Mouse (Mus musculus) liver, adult 2 months (tissue): ENCODE data around the gene Mast3. TPM values are rescaled to one million over a fixed set of nuclear protein-coding genes. Genes with fewer than 3 reads are reported as not detected.

Experiments used
- DNase-seq: peaks from one replicate; pipeline ENCODE4 v3.0.0-alpha.2; 2011; ENCODE audit warnings: low read depth, low spot score; ENCODE audit errors: extremely low read depth
- H3K27ac ChIP-seq: fragments of 200-500 bp; replicated peaks from 2 replicates; pipeline ENCODE4 v1.5.1; 2012; ENCODE audit warnings: low read depth, mild to moderate bottlenecking, control low read depth, inconsistent platforms, low read length; ENCODE audit not compliant: insufficient read depth
- H3K27me3 ChIP-seq: fragments of 200-500 bp; 2 replicates; pipeline ENCODE4 v1.6.1; 2012; ENCODE audit warnings: mild to moderate bottlenecking, moderate library complexity, low read length, inconsistent platforms; ENCODE audit not compliant: control insufficient read depth, insufficient read depth
- H3K36me3 ChIP-seq: fragments of 200-500 bp; 2 replicates; pipeline ENCODE4 v1.6.1; 2012; ENCODE audit warnings: low read length, inconsistent platforms; ENCODE audit not compliant: control insufficient read depth, insufficient read depth
- H3K4me1 ChIP-seq: fragments of 200-500 bp; 2 replicates; pipeline ENCODE4 v1.6.1; 2011; ENCODE audit warnings: low read length; ENCODE audit not compliant: control insufficient read depth, insufficient read depth
- H3K4me3 ChIP-seq: fragments of 200-500 bp; 2 replicates; pipeline ENCODE4 v1.5.1; 2011; ENCODE audit warnings: low read depth, mild to moderate bottlenecking, control low read depth, low read length, moderate library complexity; ENCODE audit not compliant: insufficient read depth
- H3K79me2 ChIP-seq: fragments of 200-500 bp; 2 replicates; pipeline ENCODE4 v1.6.1; 2012; ENCODE audit warnings: inconsistent platforms, mild to moderate bottlenecking, low read length, moderate library complexity; ENCODE audit not compliant: control insufficient read depth, insufficient read depth
- H3K9ac ChIP-seq: fragments of 200-500 bp; 2 replicates; pipeline ENCODE4 v1.6.1; 2012; ENCODE audit warnings: low read depth, mild to moderate bottlenecking, control low read depth, inconsistent platforms, low read length
- CTCF ChIP-seq: fragments of 200-500 bp; IDR thresholded peaks from 2 replicates; pipeline ENCODE4 v1.5.1; 2011; ENCODE audit warnings: low read depth, low read length, control low read depth
- POLR2A ChIP-seq: fragments of 200-500 bp; IDR thresholded peaks from 2 replicates; pipeline ENCODE4 v1.6.1; 2011; ENCODE audit warnings: low read length, control low read depth; ENCODE audit not compliant: insufficient read depth; ENCODE audit errors: extremely low read depth
- WGBS: fragments of 180-500 bp; shearing (Covaris S2); methylation state at CpG from one replicate; pipeline ENCODE4 v1.1.7; 2018; 5-methylcytosine and 5-hydroxymethylcytosine counted together
- polyA plus RNA-seq: library from polyadenylated mRNA; depleted of rRNA; stranded (reverse); fragments of >200 nt; gene quantifications from 2 replicates; pipeline ENCODE4 v1.2.3, GENCODE M21; 2012
- total RNA-seq: library from RNA; depleted of rRNA; stranded (reverse); fragments of >200 nt; gene quantifications from 2 replicates; pipeline ENCODE4 v1.2.3, GENCODE M21; 2014

Gene Mast3
- total and polyA plus RNA-seq, 2 experiments = 16.7 to 29.0 TPM

- Histone ChIP-seq H3K4me3 (peak overlapping the region; percentile 62), H3K27ac (peak overlapping the region; percentile 49), H3K9ac (peak overlapping the region; percentile 82), H3K36me3 (no peaks in the 10 kb centered on the region), H3K27me3 (no peaks in the 10 kb centered on the region), H3K79me2 (peaks cover 4% of the 10 kb centered on the region; the same call in 1 of the 2 replicates), H3K4me1 (peaks cover 12% of the 10 kb centered on the region)
- TF ChIP-seq CTCF (no peak), POLR2A (no peak)
- no peak for DNase-seq
- 11% methylated on average over 50 of the region's 50 CpGs for WGBS
These were observed 49.8 kb downstream of the Mast3 start for GRCm38 (mm10) chr8:70754871-70755660.

DNA sequence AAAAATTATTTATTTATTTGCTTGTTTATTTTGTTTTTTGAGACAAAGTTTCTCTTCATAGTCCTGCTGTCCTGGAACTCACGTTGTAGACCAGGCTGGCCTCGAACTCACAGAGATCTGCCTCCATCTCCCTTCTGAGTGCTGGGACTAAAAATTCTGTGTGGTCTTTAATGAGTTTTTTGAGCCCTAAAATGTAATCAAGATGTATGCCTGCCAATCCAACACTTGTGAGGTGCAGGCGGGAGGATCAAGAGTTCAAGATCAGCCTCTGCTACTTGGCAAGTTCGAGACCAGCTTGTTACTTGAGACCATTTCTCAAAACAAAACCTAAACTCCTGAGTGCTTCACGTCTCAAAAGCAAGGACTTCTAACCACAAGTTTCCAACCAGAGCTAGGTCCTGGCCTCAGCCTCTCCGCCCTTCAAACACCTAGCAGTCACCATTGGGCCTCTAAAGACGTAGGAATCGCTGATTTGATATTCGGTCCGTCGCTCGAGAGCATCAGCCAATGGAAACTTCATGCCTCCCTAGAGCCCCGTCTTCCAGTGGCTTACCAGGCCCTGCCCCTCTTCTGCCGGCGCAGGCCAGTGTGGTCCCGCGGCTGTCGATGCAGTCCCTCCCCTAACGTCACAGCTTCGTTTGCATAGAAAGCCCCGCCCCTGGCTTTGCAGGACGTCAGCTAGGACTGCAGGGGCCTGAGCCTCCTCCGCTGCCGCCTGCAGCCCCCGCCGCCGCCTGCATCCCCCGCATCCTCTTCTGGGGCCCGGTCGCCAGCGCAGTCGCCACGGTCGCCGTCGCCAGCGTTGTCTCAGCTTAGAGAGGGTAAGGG lies 50.6 kb downstream of the Mast3 start, which contains the start of gene Rab3a:
Gene Rab3a (plus strand): TSS at position 637 of the 828 bp plus-strand sequence.
- DNase-seq = peak; percentile 96
- H3K4me1 ChIP-seq = peaks cover 8% of the 10 kb centered on the region; the same call in 1 of the 2 replicates
- no peak for TF ChIP-seq CTCF
- peak; percentile 66; the same call in 1 of the 2 replicates for TF ChIP-seq POLR2A
- H3K4me3 ChIP-seq = peak within 1 kb of the TSS; percentile 62
- H3K27me3 ChIP-seq = no peaks in the 10 kb centered on the region
- WGBS = 8% methylated on average over 37 of the region's 37 CpGs
- peak within 1 kb of the TSS; percentile 78 for H3K27ac ChIP-seq
- peaks cover 4% of the 10 kb centered on the region; the same call in 1 of the 2 replicates for H3K79me2 ChIP-seq
- no peaks in the 10 kb centered on the region for H3K36me3 ChIP-seq
- H3K9ac ChIP-seq = peak within 1 kb of the TSS; percentile 82

DNA sequence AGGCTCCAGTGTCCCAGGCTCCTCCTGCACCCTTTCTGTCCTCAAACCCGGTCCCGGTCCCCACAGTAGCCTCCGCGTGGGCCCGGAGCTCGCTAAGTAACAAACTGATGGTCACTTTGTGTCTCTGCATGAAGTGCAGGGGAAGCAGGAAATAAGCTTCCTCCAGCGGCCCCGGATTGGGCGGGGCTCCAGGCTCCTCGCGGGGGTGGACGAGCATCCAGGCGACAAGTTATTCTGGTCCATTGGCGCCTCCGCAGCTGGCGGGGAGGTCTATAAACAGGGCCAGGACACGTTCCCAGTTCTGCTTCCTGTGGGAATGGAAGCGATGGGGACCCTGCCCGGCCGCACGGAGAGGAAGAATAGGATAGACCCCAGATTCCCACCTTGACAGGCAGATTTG lies 51.7 kb downstream of the Mast3 start:
- no peaks in the 10 kb centered on the region for H3K27me3 ChIP-seq
- TF ChIP-seq CTCF (no peak), POLR2A (peak; percentile 45; the same call in 1 of the 2 replicates)
- no peaks in the 10 kb centered on the region for H3K36me3 ChIP-seq
- H3K4me3 ChIP-seq = peak overlapping the region; percentile 18
- 47% methylated on average over 21 of the region's 21 CpGs for WGBS
- peaks cover 6% of the 10 kb centered on the region; the same call in 1 of the 2 replicates for H3K4me1 ChIP-seq
- H3K79me2 ChIP-seq = peaks cover 4% of the 10 kb centered on the region; the same call in 1 of the 2 replicates
- peak overlapping the region; percentile 50 for H3K9ac ChIP-seq
- peak overlapping the region; percentile 85 for H3K27ac ChIP-seq
- no peak for DNase-seq

DNA sequence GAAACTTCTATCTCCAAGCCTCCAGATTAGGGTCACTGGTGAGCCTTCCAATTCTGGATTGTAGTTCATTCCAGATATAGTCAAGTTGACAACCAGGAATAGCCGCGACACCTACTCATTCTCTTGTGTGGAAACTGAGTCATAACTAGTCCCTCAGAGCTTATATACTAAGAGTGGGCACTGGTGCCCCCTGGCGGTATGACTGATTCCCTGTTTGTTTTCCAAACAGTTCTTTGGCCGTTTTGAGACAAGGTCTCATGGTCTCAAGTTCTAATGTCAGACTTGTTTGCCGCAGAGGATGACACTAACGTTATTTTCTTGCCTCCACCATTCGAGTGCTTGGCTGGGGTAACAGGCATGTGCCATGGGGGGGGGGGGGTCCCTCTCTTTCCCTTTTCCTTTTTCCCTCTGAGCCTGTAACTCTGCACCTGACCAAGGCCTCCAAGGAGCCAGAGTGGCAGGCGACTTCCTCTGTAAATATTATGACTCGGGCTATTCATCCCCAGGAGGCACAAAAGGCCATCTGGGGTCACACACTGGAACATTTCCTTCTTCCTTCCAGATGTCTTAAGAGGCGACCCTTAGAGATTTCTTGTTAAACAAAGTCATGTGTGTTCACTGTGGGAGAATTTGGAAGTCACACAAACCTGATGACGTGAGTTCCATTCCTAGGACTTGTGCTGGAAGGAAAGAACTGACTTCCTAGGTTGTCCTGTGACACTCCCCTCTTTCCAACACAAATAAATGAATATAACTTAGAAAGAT lies 52.7 kb downstream of the Mast3 start:
- H3K9ac ChIP-seq = no peak overlapping the region; the same call in 1 of the 2 replicates
- TF ChIP-seq POLR2A (no peak), CTCF (peak; percentile 58)
- peak overlapping the region; percentile 85 for H3K27ac ChIP-seq
- peaks cover 4% of the 10 kb centered on the region; the same call in 1 of the 2 replicates for H3K79me2 ChIP-seq
- DNase-seq = peak; percentile 64
- no peaks in the 10 kb centered on the region for H3K27me3 ChIP-seq
- H3K4me3 ChIP-seq = no peak overlapping the region
- WGBS = 24% methylated on average over 11 of the region's 11 CpGs
- peaks cover 6% of the 10 kb centered on the region; the same call in 1 of the 2 replicates for H3K4me1 ChIP-seq
- no peaks in the 10 kb centered on the region for H3K36me3 ChIP-seq

DNA sequence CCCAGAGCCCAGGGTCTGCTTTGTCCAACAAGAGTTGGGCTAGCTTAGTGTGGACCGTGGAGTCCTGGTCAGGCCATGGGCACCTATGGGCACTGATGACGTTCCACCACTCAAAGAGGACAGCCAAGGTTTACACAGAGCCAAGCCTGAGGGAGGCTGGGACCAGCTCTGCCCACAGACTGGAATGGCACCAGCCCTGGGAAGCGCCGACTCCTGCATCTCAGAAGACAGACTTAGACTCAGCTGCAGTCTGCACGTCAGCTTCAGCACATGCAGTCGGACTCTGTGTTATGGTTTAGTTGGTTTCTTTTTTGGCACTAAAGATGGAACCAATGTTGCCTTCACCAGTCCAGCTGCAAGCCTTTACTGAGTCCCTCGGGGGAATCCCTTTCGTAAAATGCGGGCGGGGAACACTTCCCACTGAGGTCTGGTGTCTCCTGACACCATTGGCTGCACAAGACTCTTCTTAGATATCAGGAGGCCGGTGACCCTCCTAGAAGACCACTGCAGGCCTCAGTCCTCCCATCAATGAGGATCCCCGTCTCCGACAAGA lies 54.6 kb downstream of the Mast3 start:
- no peaks in the 10 kb centered on the region for H3K36me3 ChIP-seq
- H3K79me2 ChIP-seq = peaks cover 4% of the 10 kb centered on the region; the same call in 1 of the 2 replicates
- no peaks in the 10 kb centered on the region for H3K27me3 ChIP-seq
- 93% methylated on average over 13 of the region's 13 CpGs for WGBS
- no peak overlapping the region for H3K4me3 ChIP-seq
- no peak overlapping the region for H3K9ac ChIP-seq
- peaks cover 2% of the 10 kb centered on the region; the same call in 1 of the 2 replicates for H3K4me1 ChIP-seq
- no peak for TF ChIP-seq POLR2A
- no peak for TF ChIP-seq CTCF
- no peak overlapping the region for H3K27ac ChIP-seq
- DNase-seq = no peak
